ENCODE assay signal across 14 mouse cellular contexts in the genomic region with DNA sequence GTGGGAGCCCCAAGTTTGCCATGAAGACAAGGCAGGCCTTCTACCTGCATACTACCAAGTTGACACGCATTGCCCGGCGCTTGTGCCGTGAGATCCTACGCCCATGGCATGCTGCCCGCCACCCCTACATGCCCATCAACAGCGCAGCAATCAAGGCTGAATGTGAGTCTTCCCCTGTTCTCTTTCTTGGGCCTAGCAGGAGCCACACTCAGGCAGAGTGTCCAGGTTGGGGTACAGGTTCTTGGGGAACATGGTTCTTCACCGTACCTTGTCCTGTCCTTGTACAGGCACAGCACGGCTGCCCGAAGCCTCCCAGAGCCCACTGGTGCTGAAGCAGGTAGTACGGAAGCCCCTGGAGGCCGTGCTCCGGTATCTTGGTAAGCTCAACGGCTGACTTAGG.
"Had no signal": no experiment of that assay in that cellular context is flagged by ENCODE, and none has a peak within 500 bp of the region (broad histone marks: within the 10 kb centered on the region; RNA-seq: fewer than 3 reads in every experiment).

No protein-coding gene starts in this region.

- H3K27me3 ChIP-seq: limb, embryonic 12.5 days; liver, embryonic 13.5 days; midbrain, embryonic 13.5 days; neural tube, embryonic 15.5 days had no signal

- DNase-seq: kidney, adult 9 months; kidney, postnatal 36 days; layer of hippocampus, adult 9-11 months; layer of hippocampus, postnatal 36 days; liver; liver, embryonic 13.5 days; liver, postnatal 0 days; right cerebral cortex, adult 18-20 months; right cerebral cortex, postnatal 25 days; thymus, postnatal 4 days had no signal

- ATAC-seq: liver, postnatal 0 days; midbrain, embryonic 13.5 days had no signal

- H3K27ac ChIP-seq: kidney, postnatal 0 days; limb, embryonic 12.5 days; liver, embryonic 13.5 days; midbrain, embryonic 13.5 days; neural tube, embryonic 15.5 days had no signal

- H3K4me1 ChIP-seq: limb, embryonic 12.5 days; midbrain, embryonic 13.5 days had no signal

- H3K4me3 ChIP-seq: limb, embryonic 12.5 days; liver, embryonic 13.5 days; midbrain, embryonic 13.5 days; neural tube, embryonic 15.5 days had no signal

- H3K4me2 ChIP-seq: limb, embryonic 12.5 days; liver, embryonic 13.5 days; midbrain, embryonic 13.5 days; neural tube, embryonic 15.5 days had no signal

- H3K9me3 ChIP-seq: limb, embryonic 12.5 days; liver, embryonic 13.5 days; midbrain, embryonic 13.5 days; neural tube, embryonic 15.5 days had no signal

- H3K9ac ChIP-seq: limb, embryonic 12.5 days; liver, embryonic 13.5 days; liver, postnatal 0 days; midbrain, embryonic 13.5 days; neural tube, embryonic 15.5 days had no signal
